Comparison of ENCODE assay signal across 8 mouse cellular contexts in genomic region chr13:67360131-67360744, GRCm38 (mm10). TPM values are rescaled to one million over a fixed set of nuclear protein-coding genes. Genes with fewer than 3 reads are reported as not detected.
DNase-seq lines count a peak whose midpoint lies in the region; ATAC-seq and TF ChIP-seq lines count a peak whose summit lies in the region.

Gm28044 (minus strand) TSS chr13:67360536.
Zfp953 (minus strand) TSS chr13:67360605.

- H3K9ac ChIP-seq in kidney, embryonic 14.5 days (ENCODE audit: low read depth, low read length) = peak within 1 kb of the TSS; percentile 74
- H3K9ac ChIP-seq in limb, embryonic 15.5 days = peak within 1 kb of the TSS; percentile 55

- no peaks in the 10 kb centered on the region for H3K9me3 ChIP-seq in kidney, embryonic 14.5 days (ENCODE audit: control insufficient read depth, low read length)
- H3K9me3 ChIP-seq in limb, embryonic 15.5 days = no peaks in the 10 kb centered on the region

- TF ChIP-seq CTCF in bone marrow macrophage, adult 2 months (IDR thresholded peaks at IDR 0.05; ENCODE audit: low read depth, low read length) = no peak
- no peak for TF ChIP-seq CTCF in embryonic fibroblast, embryonic 13.5 days (IDR thresholded peaks at IDR 0.05; ENCODE audit: borderline replicate concordance, insufficient read depth, low read length)

- no peak for TF ChIP-seq POLR2A in bone marrow macrophage, adult 2 months (IDR thresholded peaks at IDR 0.05; ENCODE audit: borderline replicate concordance, low read depth, low read length)
- peak; percentile 63 for TF ChIP-seq POLR2A in embryonic fibroblast, embryonic 13.5 days (IDR thresholded peaks at IDR 0.05; ENCODE audit: low read depth, low read length)

- H3K4me3 ChIP-seq in bone marrow macrophage, adult 2 months (ENCODE audit: insufficient read depth, low read length) = peak within 1 kb of the TSS; percentile 95
- H3K4me3 ChIP-seq in embryonic fibroblast, embryonic 13.5 days (ENCODE audit: insufficient read depth, low read length) = peak within 1 kb of the TSS; percentile 88
- peak within 1 kb of the TSS; percentile 81 for H3K4me3 ChIP-seq in kidney, embryonic 14.5 days (ENCODE audit: low read length)
- H3K4me3 ChIP-seq in limb, embryonic 15.5 days = peak within 1 kb of the TSS; percentile 68

- no peaks in the 10 kb centered on the region for H3K36me3 ChIP-seq in kidney, embryonic 14.5 days (ENCODE audit: control insufficient read depth, insufficient read depth, low read length)
- H3K36me3 ChIP-seq in limb, embryonic 15.5 days = no peaks in the 10 kb centered on the region

- no peaks in the 10 kb centered on the region for H3K27me3 ChIP-seq in kidney, embryonic 14.5 days (ENCODE audit: control insufficient read depth, insufficient read depth, low read length)
- H3K27me3 ChIP-seq in limb, embryonic 15.5 days = no peaks in the 10 kb centered on the region

- peak; percentile 93 for ATAC-seq in kidney, embryonic 14.5 days (ENCODE audit: low FRiP score, low TSS enrichment)
- peak; percentile 72 for ATAC-seq in limb, embryonic 15.5 days (ENCODE audit: insufficient number of reproducible peaks, low FRiP score, low TSS enrichment, low read depth)

- under 1% methylated on average over 15 of the region's 15 CpGs for WGBS in kidney, embryonic 14.5 days
- WGBS in limb, embryonic 15.5 days = under 1% methylated on average over 15 of the region's 15 CpGs

- peaks cover 5% of the 10 kb centered on the region; the same call in 1 of the 2 replicates for H3K4me1 ChIP-seq in bone marrow macrophage, adult 2 months (ENCODE audit: control insufficient read depth, insufficient read depth, low read length)
- no peaks in the 10 kb centered on the region for H3K4me1 ChIP-seq in embryonic fibroblast, embryonic 13.5 days (ENCODE audit: control insufficient read depth, insufficient read depth, low read length)
- no peaks in the 10 kb centered on the region for H3K4me1 ChIP-seq in kidney, embryonic 14.5 days (ENCODE audit: control insufficient read depth, insufficient read depth, low read length)
- H3K4me1 ChIP-seq in limb, embryonic 15.5 days = 0 out of 2 replicates have a peak, but pooled peaks cover 4% of the 10 kb centered on the region

- DNase-seq in A20 (ENCODE audit: low read depth, low spot score) = peak; percentile 91
- peak; percentile 86 to 91 for DNase-seq in heart, adult 9 months (ENCODE audit: low spot score in 2 of 2)
- peak; percentile 70 to 85 for DNase-seq in monocyte, adult 2 months (ENCODE audit: low read depth in 1 of 2, low spot score in 2 of 2)
- DNase-seq in spleen, postnatal 36 days (ENCODE audit: low spot score in 2 of 2) = peak; percentile 84 to 87

- peak within 1 kb of the TSS; percentile 69 for H3K4me2 ChIP-seq in kidney, embryonic 14.5 days (replicated peaks; ENCODE audit: low read depth, low read length)
- H3K4me2 ChIP-seq in limb, embryonic 15.5 days = peak within 1 kb of the TSS; percentile 74

- H3K27ac ChIP-seq in bone marrow macrophage, adult 2 months (ENCODE audit: insufficient read depth, low read depth, low read length) = peak within 1 kb of the TSS; percentile 83
- peak within 1 kb of the TSS; percentile 36 for H3K27ac ChIP-seq in embryonic fibroblast, embryonic 13.5 days (ENCODE audit: insufficient read depth, low read length)
- no peak within 1 kb of the TSS for H3K27ac ChIP-seq in kidney, embryonic 14.5 days (ENCODE audit: low read depth, low read length)
- H3K27ac ChIP-seq in limb, embryonic 15.5 days = peak within 1 kb of the TSS; percentile 76

RNA-seq across cellular contexts. Expression of gene Gm28044, which starts in this region (rescaled TPM):
- not detected in 2 replicates for polyA plus RNA-seq in bone marrow macrophage, adult 2 months (2012; ENCODE audit: insufficient read depth, insufficient read length, missing spikeins)
- not detected in 2 replicates for polyA plus RNA-seq in embryonic fibroblast, embryonic 13.5 days (2011; ENCODE audit: insufficient read length, low read depth, missing spikeins)
- polyA plus RNA-seq in kidney, embryonic 14.5 days (2014; fragmentation: Nextera tagmentation; extraction: Ambion mirVana) = not detected in 2 replicates
- 0.60 and 0.97 TPM in 2 replicates for polyA plus RNA-seq in limb, embryonic 15.5 days (2015; fragmentation: Nextera tagmentation; extraction: Ambion mirVana)

RNA-seq across cellular contexts. Expression of gene Zfp953, which starts in this region (rescaled TPM):
- polyA plus RNA-seq in bone marrow macrophage, adult 2 months (2012; ENCODE audit: insufficient read depth, insufficient read length, missing spikeins) = 5.8 and 6.2 TPM in 2 replicates
- polyA plus RNA-seq in embryonic fibroblast, embryonic 13.5 days (2011; ENCODE audit: insufficient read length, low read depth, missing spikeins) = 1.8 and 2.7 TPM in 2 replicates
- 1.4 and 1.6 TPM in 2 replicates for polyA plus RNA-seq in kidney, embryonic 14.5 days (2014; fragmentation: Nextera tagmentation; extraction: Ambion mirVana)
- 0.84 and 0.90 TPM in 2 replicates for polyA plus RNA-seq in limb, embryonic 15.5 days (2015; fragmentation: Nextera tagmentation; extraction: Ambion mirVana)

Comparison
In these comparisons a context has a peak if more than half of its experiments do, and no peak if none do; other contexts are left out.
1. Peak in ATAC-seq, H3K4me3 ChIP-seq, H3K27ac ChIP-seq, H3K9ac ChIP-seq and H3K4me2 ChIP-seq in limb, embryonic 15.5 days; RNA of the genes that start here not detected or under 1 TPM.